Mouse (Mus musculus) cortical plate, adult 2 months (tissue): Measurements from ENCODE around the gene Olfr403. TPM values are rescaled to one million over a fixed set of nuclear protein-coding genes. Genes with fewer than 3 reads are reported as not detected.
"Not testable (repeated sequence)": the region's sequence is repeated elsewhere in the genome, so short reads cannot be mapped to it uniquely, and the experiment has no call there.

Source experiments
- H3K27ac ChIP-seq: fragments of 200-500 bp; 2 replicates; pipeline ENCODE4 v1.5.1; 2012; ENCODE audit warnings: low read length, control low read depth, inconsistent platforms; ENCODE audit not compliant: insufficient read depth
- H3K4me1 ChIP-seq: fragments of 200-500 bp; 2 replicates; pipeline ENCODE4 v1.6.1; 2011; ENCODE audit warnings: low read length; ENCODE audit not compliant: control insufficient read depth, insufficient read depth
- H3K4me3 ChIP-seq: fragments of 200-500 bp; 2 replicates; pipeline ENCODE4 v1.5.1; 2011; ENCODE audit warnings: mild to moderate bottlenecking, low read length, control low read depth; ENCODE audit not compliant: insufficient read depth
- CTCF ChIP-seq: fragments of 200-500 bp; IDR thresholded peaks from 2 replicates; pipeline ENCODE4 v1.5.1; 2011; ENCODE audit warnings: mild to moderate bottlenecking, control low read depth, low read length; ENCODE audit not compliant: insufficient read depth; ENCODE audit errors: extremely low read depth
- POLR2A ChIP-seq: fragments of 200-500 bp; IDR thresholded peaks from 2 replicates; pipeline ENCODE4 v1.6.1; 2011; ENCODE audit warnings: mild to moderate bottlenecking, low read length, control low read depth; ENCODE audit not compliant: insufficient read depth; ENCODE audit errors: extremely low read depth
- polyA plus RNA-seq: library from polyadenylated mRNA; depleted of rRNA; stranded (reverse); fragments of >200 nt; gene quantifications from 2 replicates; pipeline ENCODE4 v1.2.3, GENCODE M21; 2012; rRNA removed

Olfr403 gene
- polyA plus RNA-seq = not detected in 2 replicates

DNA sequence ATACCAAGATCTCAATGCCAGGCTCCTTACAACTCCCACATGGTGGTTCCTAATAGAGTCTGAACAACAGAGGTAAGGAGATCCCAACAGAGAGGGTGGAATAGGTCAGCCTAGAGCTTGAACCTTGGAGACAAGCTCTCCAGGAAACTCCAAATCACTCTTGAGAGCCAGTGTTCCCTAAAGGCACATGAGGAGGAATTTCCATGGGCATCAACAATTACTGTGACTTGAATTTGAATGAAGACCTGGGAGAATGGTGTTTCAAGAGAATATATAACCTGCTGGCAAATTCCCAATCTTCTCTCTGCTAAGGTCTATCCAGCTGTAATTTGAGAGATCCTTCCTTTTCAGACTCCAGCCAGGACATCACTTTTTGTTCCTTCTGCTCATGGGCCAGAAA lies at the start of gene Olfr403:
Gene Olfr403 (plus strand): TSS at position 301 of the 400 bp plus-strand sequence.
- Histone ChIP-seq H3K4me3 (no peak within 1 kb of the TSS), H3K27ac (no peak within 1 kb of the TSS), H3K4me1 (no peaks in the 10 kb centered on the region)
- TF ChIP-seq CTCF = no peak
- TF ChIP-seq POLR2A = no peak

GRCm38 (mm10) chr11:74140001-74140400 lies 46.0 kb upstream of the Olfr403 start:
- not testable (repeated sequence) for H3K27ac ChIP-seq, H3K4me1 ChIP-seq, H3K4me3 ChIP-seq

GRCm38 (mm10) chr11:74145866-74146265 lies 40.2 kb upstream of the Olfr403 start:
- Histone ChIP-seq H3K27ac (no peak overlapping the region), H3K4me3 (no peak overlapping the region), H3K4me1 (no peaks in the 10 kb centered on the region)
- no peak for TF ChIP-seq POLR2A
- TF ChIP-seq CTCF = no peak

- H3K4me1 ChIP-seq = no peaks in the 10 kb centered on the region
- H3K4me3 ChIP-seq = no peak within 1 kb of the TSS
- TF ChIP-seq CTCF = no peak
- no peak for TF ChIP-seq POLR2A
- H3K27ac ChIP-seq = no peak within 1 kb of the TSS
Measured at GRCm38 (mm10) chr11:74153229-74153628, 32.8 kb upstream of the Olfr403 start, which contains the start of gene Olfr402. Gene Olfr402 (plus strand): TSS chr11:74153529.

DNA sequence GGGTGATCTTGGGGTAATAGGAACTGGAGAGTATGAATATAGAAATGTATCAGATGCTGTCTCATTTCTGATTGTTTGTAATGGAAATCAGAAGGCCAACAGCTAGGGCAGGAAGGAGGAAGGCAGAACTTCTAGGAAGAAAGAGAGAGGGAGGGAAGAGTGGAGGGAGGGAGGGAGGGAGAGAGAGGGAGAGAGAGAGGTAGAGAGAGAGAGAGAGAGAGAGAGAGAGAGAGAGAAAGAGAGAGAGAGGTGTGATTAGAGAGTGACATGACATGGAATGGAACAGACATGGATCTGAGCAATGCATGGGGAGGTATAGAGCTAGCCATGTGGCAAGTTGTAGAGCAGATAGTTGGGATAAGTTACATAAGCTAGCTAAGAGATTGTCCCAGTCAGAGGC lies 17.3 kb upstream of the Olfr403 start:
- no peaks in the 10 kb centered on the region for H3K4me1 ChIP-seq
- TF ChIP-seq CTCF (no peak), POLR2A (no peak)
- no peak overlapping the region for H3K4me3 ChIP-seq
- H3K27ac ChIP-seq = no peak overlapping the region

DNA sequence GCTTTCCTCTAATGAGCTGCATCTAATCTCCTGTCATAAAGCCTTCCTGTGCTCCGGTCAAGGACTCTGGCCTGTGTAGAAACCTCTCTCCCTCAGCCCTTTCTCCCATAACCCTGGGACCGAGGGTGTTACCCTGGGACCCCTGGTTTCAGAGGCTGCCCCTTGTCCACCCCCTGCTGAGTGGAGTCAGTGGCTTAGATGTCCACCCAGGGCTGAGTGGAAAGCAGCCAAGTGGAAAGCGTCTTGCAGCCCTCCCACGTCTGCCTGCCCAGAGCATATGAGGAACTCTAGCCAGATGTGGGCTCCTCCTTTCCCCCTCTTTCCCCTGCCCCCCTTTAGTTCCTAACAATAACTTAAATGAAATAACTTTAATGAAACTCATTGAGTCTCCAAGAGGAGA lies 2.9 kb upstream of the Olfr403 start:
- Histone ChIP-seq H3K27ac (no peak overlapping the region), H3K4me3 (no peak overlapping the region), H3K4me1 (no peaks in the 10 kb centered on the region)
- TF ChIP-seq POLR2A = no peak
- TF ChIP-seq CTCF = no peak

DNA sequence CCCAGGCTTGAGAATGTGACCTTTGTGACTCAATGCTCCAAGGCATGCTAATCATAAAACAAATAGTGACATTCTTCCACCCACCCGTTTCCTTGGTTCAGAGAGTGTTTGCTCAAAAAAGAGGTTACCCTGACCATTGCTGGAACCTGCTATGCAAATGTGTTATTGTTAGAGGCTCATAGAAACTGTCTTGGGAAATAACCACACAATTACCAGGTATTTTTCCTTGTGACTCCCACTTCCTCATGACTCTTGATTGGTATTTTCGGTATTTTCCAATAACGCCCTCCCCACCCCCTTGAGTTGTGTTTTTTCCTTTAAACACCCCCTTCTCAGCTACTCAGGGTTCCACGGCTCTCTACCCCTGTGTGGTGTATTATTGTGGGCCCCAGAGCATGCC lies 2.3 kb upstream of the Olfr403 start:
- H3K4me3 ChIP-seq = no peak overlapping the region

DNA sequence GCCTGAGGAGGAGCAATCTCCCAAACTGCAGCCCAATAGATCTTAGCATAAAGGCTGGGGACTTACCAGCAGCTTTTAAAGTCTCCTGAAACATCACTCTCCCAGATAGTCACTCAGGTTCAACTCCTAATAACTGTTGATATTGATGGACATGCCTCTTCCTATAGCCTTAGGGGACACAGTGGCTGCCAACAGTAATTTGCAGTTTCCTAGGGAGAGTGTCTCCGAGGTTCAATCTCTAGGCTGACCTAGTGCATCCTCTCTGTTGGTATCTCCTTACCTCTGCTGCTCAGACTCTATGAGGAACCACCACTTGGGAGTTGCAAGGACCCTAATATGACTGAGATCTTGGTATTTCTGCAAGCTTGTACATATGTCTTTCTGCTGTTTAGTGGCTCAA lies 25.2 kb downstream of the Olfr403 start, which contains the start of gene Olfr43:
Gene Olfr43 (minus strand): TSS at position 101 of the 400 bp plus-strand sequence.
- Histone ChIP-seq H3K4me3 (no peak within 1 kb of the TSS), H3K27ac (no peak within 1 kb of the TSS), H3K4me1 (no peaks in the 10 kb centered on the region)
- TF ChIP-seq POLR2A = no peak
- TF ChIP-seq CTCF = no peak

More for the DNA sequence above, 2.3 kb upstream of the Olfr403 start:
- Histone ChIP-seq H3K27ac (no peak overlapping the region), H3K4me1 (no peaks in the 10 kb centered on the region)
- no peak for TF ChIP-seq POLR2A
- TF ChIP-seq CTCF = no peak

- TF ChIP-seq CTCF (no peak), POLR2A (no peak)
- Histone ChIP-seq H3K4me1 (no peaks in the 10 kb centered on the region), H3K4me3 (no peak overlapping the region), H3K27ac (no peak overlapping the region)
Measured at GRCm38 (mm10) chr11:74241201-74241600, 55.2 kb downstream of the Olfr403 start.

Other genes starting within 250 kb of the Olfr403 start
- not detected in 2 replicates for gene Olfr23, start 249.6 kb upstream of the Olfr403 start, polyA plus RNA-seq
- gene Olfr397, start 225.4 kb upstream of the Olfr403 start, polyA plus RNA-seq = not detected in 2 replicates
- gene Olfr398, start 195.8 kb upstream of the Olfr403 start, polyA plus RNA-seq = not detected in 2 replicates
- gene Olfr139, start 129.7 kb upstream of the Olfr403 start, polyA plus RNA-seq = not detected in 2 replicates
- not detected in 2 replicates for gene Olfr399, start 129.6 kb upstream of the Olfr403 start, polyA plus RNA-seq
- not detected in 2 replicates for gene Zfp616, start 116.3 kb upstream of the Olfr403 start, polyA plus RNA-seq
- gene Olfr401, start 72.5 kb upstream of the Olfr403 start, polyA plus RNA-seq = not detected in 2 replicates
- not detected in 2 replicates for gene Olfr402, start 32.7 kb upstream of the Olfr403 start, polyA plus RNA-seq
- not detected in 2 replicates for gene Olfr43, start 25.1 kb downstream of the Olfr403 start, polyA plus RNA-seq
- gene Olfr406, start 73.6 kb downstream of the Olfr403 start, polyA plus RNA-seq = not detected in 2 replicates
- gene Olfr59, start 97.5 kb downstream of the Olfr403 start, polyA plus RNA-seq = not detected in 2 replicates
- gene Olfr410, start 151.8 kb downstream of the Olfr403 start, polyA plus RNA-seq = not detected in 2 replicates
- not detected in 2 replicates for gene Olfr411, start 166.4 kb downstream of the Olfr403 start, polyA plus RNA-seq
- not detected in 2 replicates for gene Olfr412, start 175.8 kb downstream of the Olfr403 start, polyA plus RNA-seq